Mouse (Mus musculus): Measurements from ENCODE around the gene Cldn6.

GRCm38 (mm10) chr17:23653324-23653723 is 25.7 kb upstream of the Cldn6 start:
- peak; percentile 17; the same call in 1 of the 2 replicates for TF ChIP-seq CTCF (IDR thresholded peaks at IDR 0.05)
- no peak for TF ChIP-seq POLR2A (IDR thresholded peaks at IDR 0.05; ENCODE audit: insufficient read depth, low read depth, low read length)
